Mouse (Mus musculus) MEL (cell line): ENCODE measurements around the gene Hmgb3. TPM values are rescaled to one million over a fixed set of nuclear protein-coding genes. Genes with fewer than 3 reads are reported as not detected.
A peak's percentile ranks its signal among the peaks of the same experiment; 100 is the strongest.

ENCODE experiments used
- CTCF ChIP-seq, 3 experiments: IDR thresholded peaks in 2 of 3; conservative IDR thresholded peaks in 1 of 3; 2 replicates each; pipeline ENCODE4 v1.5.1; 2011 to 2012; ENCODE audit warnings: low read length in 3 of 3, low read depth in 2 of 3, mild to moderate bottlenecking in 2 of 3, improper control_type of control experiment in 1 of 3, inconsistent platforms in 1 of 3, mixed read lengths in 1 of 3, moderate library complexity in 1 of 3; ENCODE audit not compliant: control insufficient read depth in 1 of 3, insufficient read depth in 1 of 3, poor library complexity in 1 of 3, severe bottlenecking in 1 of 3
- ELF1 ChIP-seq: IDR thresholded peaks from 2 replicates; pipeline ENCODE4 v1.6.1; 2014; ENCODE audit warnings: low read depth, mild to moderate bottlenecking, inconsistent platforms, low read length, improper control_type of control experiment, moderate library complexity
- EP300 ChIP-seq, 2 experiments: IDR thresholded peaks; 2 replicates each; pipeline ENCODE4 v1.6.1; 2011; ENCODE audit warnings: improper control_type of control experiment in 2 of 2, low read length in 2 of 2, low read depth in 1 of 2, mild to moderate bottlenecking in 1 of 2
- GABPA ChIP-seq: IDR thresholded peaks from 2 replicates; pipeline ENCODE4 v1.6.1; 2012; ENCODE audit warnings: low read depth, mild to moderate bottlenecking, inconsistent platforms, low read length, improper control_type of control experiment, moderate library complexity
- HCFC1 ChIP-seq: IDR thresholded peaks from 2 replicates; pipeline ENCODE4 v1.6.1; 2012; ENCODE audit warnings: low read depth, mild to moderate bottlenecking, inconsistent platforms, low read length, improper control_type of control experiment, moderate library complexity
- MAX ChIP-seq: IDR thresholded peaks from 2 replicates; pipeline ENCODE4 v1.6.1; 2011; ENCODE audit warnings: low read length, improper control_type of control experiment
- MYC ChIP-seq: IDR thresholded peaks from 2 replicates; pipeline ENCODE4 v1.6.1; 2011; ENCODE audit warnings: low read depth, mild to moderate bottlenecking, low read length, improper control_type of control experiment, moderate library complexity
- NELFE ChIP-seq: IDR thresholded peaks from 2 replicates; pipeline ENCODE4 v1.6.1; 2011; ENCODE audit warnings: low read depth, low read length, improper control_type of control experiment
- NRF1 ChIP-seq: IDR thresholded peaks from 2 replicates; pipeline ENCODE4 v1.6.1; 2014; ENCODE audit warnings: low read depth, mild to moderate bottlenecking, inconsistent platforms, low read length, improper control_type of control experiment, moderate library complexity; ENCODE audit not compliant: poor library complexity, insufficient read depth, severe bottlenecking
- POLR2A ChIP-seq, 2 experiments: IDR thresholded peaks; 2 replicates each; pipeline ENCODE4 v1.6.1; 2011 to 2012; ENCODE audit warnings: low read length in 2 of 2, mild to moderate bottlenecking in 2 of 2, control low read depth in 1 of 2, improper control_type of control experiment in 1 of 2, low read depth in 1 of 2, moderate library complexity in 1 of 2; ENCODE audit not compliant: control insufficient read depth in 1 of 2, insufficient read depth in 1 of 2, poor library complexity in 1 of 2
- RAD21 ChIP-seq: IDR thresholded peaks from 2 replicates; pipeline ENCODE4 v1.6.1; 2011; ENCODE audit warnings: mild to moderate bottlenecking, low read depth, low read length, improper control_type of control experiment
- SIN3A ChIP-seq: IDR thresholded peaks from 2 replicates; pipeline ENCODE4 v1.6.1; 2012; ENCODE audit warnings: low read length, improper control_type of control experiment, inconsistent platforms
- SMC3 ChIP-seq: IDR thresholded peaks from 2 replicates; pipeline ENCODE4 v1.6.1; 2011; ENCODE audit warnings: low read depth, low read length, improper control_type of control experiment
- TAL1 ChIP-seq: IDR thresholded peaks from 2 replicates; pipeline ENCODE4 v1.6.1; 2012; ENCODE audit warnings: mild to moderate bottlenecking, inconsistent platforms, low read length, moderate library complexity, mixed read lengths
- UBTF ChIP-seq: IDR thresholded peaks from 2 replicates; pipeline ENCODE4 v1.6.1; 2012; ENCODE audit warnings: low read depth, mild to moderate bottlenecking, inconsistent platforms, low read length, improper control_type of control experiment, moderate library complexity, borderline replicate concordance; ENCODE audit not compliant: insufficient read depth
- ZNF384 ChIP-seq: IDR thresholded peaks from 2 replicates; pipeline ENCODE4 v1.6.1; 2012; ENCODE audit warnings: low read depth, mild to moderate bottlenecking, inconsistent platforms, low read length, improper control_type of control experiment
- polyA plus RNA-seq, 2 experiments: library from polyadenylated mRNA; stranded (reverse) in 1 of 2; unstranded in 1 of 2; fragments of >175 nt in 1 of 2; fragments of >200 nt in 1 of 2; gene quantifications; 2 replicates each; pipeline versions ENCODE4 v1.2.1 to v1.2.4; 2012; ENCODE audit warnings: low replicate concordance in 2 of 2, low read depth in 1 of 2; ENCODE audit not compliant: insufficient read length in 2 of 2, insufficient read depth in 1 of 2, missing spikeins in 1 of 2
- total RNA-seq: library from RNA; depleted of rRNA; stranded (reverse); fragments of 300-350 nt; gene quantifications from 2 replicates; pipeline ENCODE4 v1.2.3, GENCODE M21; 2012; rRNA removed

The Hmgb3 gene
- total and polyA plus RNA-seq, 3 experiments = 127 to 181 TPM; not detected in 1

GRCm38 (mm10) chrX:71601052-71601611, 45.4 kb downstream of the Hmgb3 start (continued):
- no peak for TF ChIP-seq UBTF
- TF ChIP-seq ZNF384 = no peak
- peak; percentile 79 for TF ChIP-seq SMC3
- TF ChIP-seq RAD21 = peak; percentile 59
- TF ChIP-seq NRF1 = no peak
- TF ChIP-seq POLR2A (IDR thresholded peaks at IDR 0.05; ENCODE audit: control insufficient read depth in 1 of 2, insufficient read depth in 1 of 2, low read depth in 1 of 2, low read length in 2 of 2, poor library complexity in 1 of 2) = no peak
- TF ChIP-seq HCFC1 = no peak
- TF ChIP-seq NELFE = no peak
- TF ChIP-seq TAL1 = no peak
- no peak for TF ChIP-seq ELF1
- TF ChIP-seq MYC = no peak
- no peak for TF ChIP-seq GABPA
- no peak for TF ChIP-seq EP300 (IDR thresholded peaks at IDR 0.05; ENCODE audit: low read depth in 1 of 2, low read length in 2 of 2)
- no peak for TF ChIP-seq SIN3A
- no peak for TF ChIP-seq MAX
- peak; percentile 40 to 77 (median 64) for TF ChIP-seq CTCF (IDR thresholded peaks at IDR 0.05 in 2 of 3, conservative IDR thresholded peaks at IDR 0.05 in 1 of 3; ENCODE audit: control insufficient read depth in 1 of 3, insufficient read depth in 1 of 3, low read depth in 2 of 3, low read length in 3 of 3, poor library complexity in 1 of 3, severe bottlenecking in 1 of 3)
- TF ChIP-seq, all 39 proteins: peak for 4

Other genes with a start within 250 kb of the Hmgb3 start
- gene Mtmr1, start 191.2 kb upstream of the Hmgb3 start, total RNA-seq = 19.4 and 19.6 TPM in 2 replicates
- gene Mtmr1, start 191.2 kb upstream of the Hmgb3 start, polyA plus RNA-seq = 10 to 100 TPM in 1 of 2 experiments, not detected in 1; 14.8 TPM
- 7.7 and 7.9 TPM in 2 replicates for gene Cd99l2, start 63.1 kb upstream of the Hmgb3 start, total RNA-seq
- gene Cd99l2, start 63.1 kb upstream of the Hmgb3 start, polyA plus RNA-seq = 10 to 100 TPM in 1 of 2 experiments, not detected in 1; 12.0 TPM
- gene Gpr50, start 107.7 kb downstream of the Hmgb3 start, total RNA-seq = not detected in 2 replicates
- not detected for gene Gpr50, start 107.7 kb downstream of the Hmgb3 start, polyA plus RNA-seq